Mouse (Mus musculus): ENCODE measurements around the gene Tgm2. TPM values are rescaled to one million over a fixed set of nuclear protein-coding genes. Genes with fewer than 3 reads are reported as not detected.

Gene Tgm2
- polyA plus RNA-seq, 2 experiments: 6.9 to 12.1 TPM

- no peak overlapping the region for H3K9ac ChIP-seq (ENCODE audit: low read depth, low read length, severe bottlenecking)
- H3K9me3 ChIP-seq (ENCODE audit: control insufficient read depth, low read length): no peaks in the 10 kb centered on the region
- DNase-seq (ENCODE audit: low spot score) (no peak), ATAC-seq (ENCODE audit: low FRiP score, low read depth) (no peak)
- no peak overlapping the region for H3K27ac ChIP-seq (replicated peaks; ENCODE audit: low read depth, low read length)
- H3K4me1 ChIP-seq (ENCODE audit: control insufficient read depth, insufficient read depth, low read length): peaks cover 3% of the 10 kb centered on the region; the same call in 1 of the 2 replicates
- H3K4me2 ChIP-seq (replicated peaks; ENCODE audit: low read depth, low read length, severe bottlenecking): no peak overlapping the region
- no peaks in the 10 kb centered on the region for H3K27me3 ChIP-seq (ENCODE audit: control insufficient read depth, insufficient read depth, low read length)
- peaks cover 72% of the 10 kb centered on the region for H3K36me3 ChIP-seq (ENCODE audit: control insufficient read depth, insufficient read depth, low read length)
- TF ChIP-seq POLR2A (IDR thresholded peaks at IDR 0.05; ENCODE audit: borderline replicate concordance, extremely low read depth, insufficient read depth, insufficient read length): no peak
- no peak overlapping the region for H3K4me3 ChIP-seq (replicated peaks; ENCODE audit: low read length)
Observed at GRCm38 (mm10) chr2:158068444-158068971, 77.7 kb downstream of the Tgm2 start.

GRCm38 (mm10) chr2:158067260-158067824 lies 78.9 kb downstream of the Tgm2 start:
- DNase-seq (ENCODE audit: low spot score) (no peak), ATAC-seq (ENCODE audit: low FRiP score, low read depth) (no peak)
- Histone ChIP-seq H3K27me3 (ENCODE audit: control insufficient read depth, insufficient read depth, low read length) (no peaks in the 10 kb centered on the region), H3K9me3 (ENCODE audit: control insufficient read depth, low read length) (no peaks in the 10 kb centered on the region), H3K36me3 (ENCODE audit: control insufficient read depth, insufficient read depth, low read length) (peaks cover 65% of the 10 kb centered on the region), H3K4me2 (replicated peaks; ENCODE audit: low read depth, low read length, severe bottlenecking) (no peak overlapping the region), H3K4me1 (ENCODE audit: control insufficient read depth, insufficient read depth, low read length) (peaks cover 3% of the 10 kb centered on the region; the same call in 1 of the 2 replicates), H3K9ac (ENCODE audit: low read depth, low read length, severe bottlenecking) (no peak overlapping the region), H3K27ac (replicated peaks; ENCODE audit: low read depth, low read length) (no peak overlapping the region), H3K4me3 (replicated peaks; ENCODE audit: low read length) (no peak overlapping the region)
- 96% methylated on average over 5 of the region's 5 CpGs for WGBS
- no peak for TF ChIP-seq POLR2A (IDR thresholded peaks at IDR 0.05; ENCODE audit: borderline replicate concordance, extremely low read depth, insufficient read depth, insufficient read length)

GRCm38 (mm10) chr2:158066456-158066855 lies 79.8 kb downstream of the Tgm2 start:
- peaks cover 3% of the 10 kb centered on the region; the same call in 1 of the 2 replicates for H3K4me1 ChIP-seq (ENCODE audit: control insufficient read depth, insufficient read depth, low read length)
- H3K27me3 ChIP-seq (ENCODE audit: control insufficient read depth, insufficient read depth, low read length): no peaks in the 10 kb centered on the region
- no peak overlapping the region for H3K9ac ChIP-seq (ENCODE audit: low read depth, low read length, severe bottlenecking)
- no peaks in the 10 kb centered on the region for H3K9me3 ChIP-seq (ENCODE audit: control insufficient read depth, low read length)
- no peak overlapping the region for H3K27ac ChIP-seq (replicated peaks; ENCODE audit: low read depth, low read length)
- no peak overlapping the region for H3K4me2 ChIP-seq (replicated peaks; ENCODE audit: low read depth, low read length, severe bottlenecking)
- H3K36me3 ChIP-seq (ENCODE audit: control insufficient read depth, insufficient read depth, low read length): peaks cover 64% of the 10 kb centered on the region
- ATAC-seq (ENCODE audit: low FRiP score, low read depth) (no peak; the same call in 1 of the 2 replicates), DNase-seq (ENCODE audit: low spot score) (no peak)
- TF ChIP-seq POLR2A (IDR thresholded peaks at IDR 0.05; ENCODE audit: borderline replicate concordance, extremely low read depth, insufficient read depth, insufficient read length): no peak
- H3K4me3 ChIP-seq (replicated peaks; ENCODE audit: low read length): no peak overlapping the region

Other genes with a start within 250 kb of the Tgm2 start
- gene Vstm2l, start 231.8 kb downstream of the Tgm2 start, polyA plus RNA-seq (2012; rRNA removed): 0.83 and 1.1 TPM in 2 replicates
- not detected in 2 replicates for gene Vstm2l, start 231.8 kb downstream of the Tgm2 start, polyA plus RNA-seq (2014; fragmentation: Nextera tagmentation; extraction: Ambion mirVana)
- gene Tti1, start 118.0 kb downstream of the Tgm2 start, polyA plus RNA-seq (2012; rRNA removed): 23.7 and 25.5 TPM in 2 replicates
- gene Tti1, start 118.0 kb downstream of the Tgm2 start, polyA plus RNA-seq (2014; fragmentation: Nextera tagmentation; extraction: Ambion mirVana): 19.1 and 20.1 TPM in 2 replicates
- 30.6 and 32.5 TPM in 2 replicates for gene Rprd1b, start 117.9 kb downstream of the Tgm2 start, polyA plus RNA-seq (2012; rRNA removed)
- gene Rprd1b, start 117.9 kb downstream of the Tgm2 start, polyA plus RNA-seq (2014; fragmentation: Nextera tagmentation; extraction: Ambion mirVana): 37.1 and 44.8 TPM in 2 replicates
- gene D630003M21Rik, start 82.8 kb upstream of the Tgm2 start, polyA plus RNA-seq (2012; rRNA removed): 19.2 and 28.5 TPM in 2 replicates
- gene D630003M21Rik, start 82.8 kb upstream of the Tgm2 start, polyA plus RNA-seq (2014; fragmentation: Nextera tagmentation; extraction: Ambion mirVana): 12.7 and 15.5 TPM in 2 replicates
- 0.03 TPM in 2 replicates for gene Bpi, start 111.7 kb upstream of the Tgm2 start, polyA plus RNA-seq (2012; rRNA removed)
- not detected in 2 replicates for gene Bpi, start 111.7 kb upstream of the Tgm2 start, polyA plus RNA-seq (2014; fragmentation: Nextera tagmentation; extraction: Ambion mirVana)
- gene Lbp, start 160.1 kb upstream of the Tgm2 start, polyA plus RNA-seq (2012; rRNA removed): 5.6 and 5.7 TPM in 2 replicates
- gene Lbp, start 160.1 kb upstream of the Tgm2 start, polyA plus RNA-seq (2014; fragmentation: Nextera tagmentation; extraction: Ambion mirVana): 3.7 and 4.4 TPM in 2 replicates
- gene Snhg11, start 229.2 kb upstream of the Tgm2 start, polyA plus RNA-seq (2012; rRNA removed): 10.8 and 11.7 TPM in 2 replicates
- 2.8 and 3.5 TPM in 2 replicates for gene Snhg11, start 229.2 kb upstream of the Tgm2 start, polyA plus RNA-seq (2014; fragmentation: Nextera tagmentation; extraction: Ambion mirVana)